Mouse (Mus musculus): ENCODE measurements around the gene Kctd10. TPM values are rescaled to one million over a fixed set of nuclear protein-coding genes. Genes with fewer than 3 reads are reported as not detected.

The Kctd10 gene
- 72.8 to 82.9 TPM (median 79.2 TPM) in 4 replicates for total RNA-seq (2023)

DNA sequence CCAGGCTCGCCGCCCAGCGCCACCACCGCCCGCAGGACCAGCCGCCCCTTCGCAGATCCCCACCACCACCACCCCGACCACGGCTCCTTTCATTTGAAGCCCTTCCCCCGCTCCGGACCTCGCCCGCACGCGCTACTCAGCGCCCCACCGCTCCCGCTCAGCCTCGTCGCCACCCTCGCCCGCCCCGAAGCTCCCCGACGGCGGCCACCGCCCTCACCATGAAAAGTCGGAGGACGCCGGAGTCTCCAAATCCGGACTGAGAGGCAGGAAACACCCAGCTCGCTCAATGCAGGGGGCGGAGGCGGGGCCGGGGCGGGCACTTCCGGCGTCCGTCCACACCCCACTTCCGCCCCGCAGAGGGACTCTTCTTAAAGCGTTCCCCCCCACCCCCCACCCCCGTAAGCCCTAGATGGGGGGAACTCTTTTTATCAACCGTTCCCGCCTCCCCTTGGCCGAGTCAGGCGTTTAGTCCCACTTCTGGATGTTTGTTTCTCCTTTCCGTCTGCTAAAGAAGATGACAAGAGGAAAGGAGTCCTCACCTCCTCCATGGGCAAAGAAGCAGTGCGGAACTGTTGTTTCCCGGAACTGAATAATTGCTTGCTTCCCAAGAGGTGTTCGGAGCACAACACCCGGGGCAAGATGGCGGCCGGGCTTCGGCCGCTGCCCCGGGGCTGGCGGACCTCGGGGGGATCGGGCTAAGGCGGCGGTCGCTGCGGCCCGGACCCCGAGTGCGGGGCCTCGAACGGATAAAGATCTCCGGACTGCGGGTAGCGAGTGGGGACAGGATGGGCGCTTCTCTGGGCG lies at the start of gene Kctd10, which contains the start of gene Ube3b:
Gene Kctd10 (minus strand): TSS at position 300 of the 804 bp plus-strand sequence.
Gene Ube3b (plus strand): TSS at position 399 of the 804 bp plus-strand sequence.

Other genes with a start within 250 kb of the Kctd10 start
- 2.9 to 5.2 TPM (median 4.7 TPM) in 4 replicates for gene Acacb, start 234.0 kb downstream of the Kctd10 start, total RNA-seq (2023)
- not detected in 4 replicates for gene Foxn4, start 106.7 kb downstream of the Kctd10 start, total RNA-seq (2023)
- gene Myo1h, start 91.3 kb downstream of the Kctd10 start, total RNA-seq (2023), result 23.2 to 27.8 TPM (median 25.0 TPM) in 4 replicates
- gene Ube3b, start 99 bp upstream of the Kctd10 start, total RNA-seq (2023), result 53.2 to 67.7 TPM (median 56.7 TPM) in 4 replicates
- gene Mmab, start 63.6 kb upstream of the Kctd10 start, total RNA-seq (2023), result 7.1 to 9.7 TPM (median 7.9 TPM) in 4 replicates
- 7.4 to 12.0 TPM (median 10.3 TPM) in 4 replicates for gene Mvk, start 63.8 kb upstream of the Kctd10 start, total RNA-seq (2023)
- 8.1 to 12.4 TPM (median 9.7 TPM) in 4 replicates for gene Fam222a, start 187.5 kb upstream of the Kctd10 start, total RNA-seq (2023)

All from B cell, adult 62 days (primary cell).